Mouse (Mus musculus) right cerebral cortex, postnatal 25 days (tissue): ENCODE measurements around the gene Gm8909.
"Not testable (repeated sequence)": the region's sequence is repeated elsewhere in the genome, so short reads cannot be mapped to it uniquely, and the experiment has no call there.

Source experiments
- DNase-seq: peaks from one replicate; pipeline ENCODE4 v3.0.0; 2022

Gm8909 gene

DNA sequence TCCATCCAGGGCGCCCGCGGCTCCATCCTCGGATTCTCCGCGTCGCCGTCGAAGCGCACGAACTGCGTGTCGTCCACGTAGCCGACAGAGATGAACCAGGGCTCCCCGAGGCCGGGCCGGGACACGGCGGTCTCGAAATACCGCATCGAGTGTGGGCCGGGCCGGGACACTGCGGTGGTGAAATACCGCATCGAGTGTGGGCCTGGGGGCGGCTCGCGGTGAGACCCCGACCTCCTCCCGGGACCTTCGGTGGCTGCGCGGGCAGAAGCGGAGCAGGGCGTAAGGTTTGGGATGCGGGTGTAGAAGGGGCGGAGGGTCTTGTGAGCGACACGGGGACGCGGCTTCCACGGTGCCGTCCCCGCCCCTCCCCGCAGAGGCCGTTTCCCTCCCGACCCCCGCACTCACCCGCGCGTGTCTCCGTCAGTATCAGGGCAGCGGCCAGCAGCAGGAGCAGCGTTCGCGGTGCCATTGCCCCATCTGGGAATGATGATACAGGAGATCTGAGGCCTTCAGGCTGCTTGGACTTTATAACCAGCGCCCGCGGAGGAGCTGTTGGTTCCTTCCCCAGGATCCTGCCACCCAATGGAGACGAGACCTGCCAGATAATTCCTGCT is at the start of gene Gm8909:
Gene Gm8909, minus strand, starts transcription at position 499 of the 614 bp plus-strand sequence.
- DNase-seq: no peak

DNA sequence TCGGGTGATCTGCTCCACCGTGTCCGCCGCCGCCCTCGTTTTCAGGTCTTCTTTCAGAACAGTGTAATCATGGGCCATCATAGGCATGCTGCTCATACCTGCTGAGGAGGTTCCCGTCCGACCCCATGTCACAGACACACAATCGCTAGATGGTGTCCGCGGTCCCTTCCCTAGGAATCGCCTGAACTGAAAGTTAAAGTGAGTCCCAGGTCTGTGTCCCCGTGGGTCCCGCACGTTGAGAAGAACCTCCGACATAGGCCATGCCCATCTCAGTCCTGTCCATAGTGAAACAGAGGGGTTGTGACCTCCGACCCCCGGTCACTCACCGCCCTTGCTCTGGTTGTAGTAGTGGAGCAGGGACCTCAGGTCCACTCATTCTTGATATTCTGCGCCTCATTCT is 47.2 kb upstream of the Gm8909 start:
- DNase-seq: no peak

DNA sequence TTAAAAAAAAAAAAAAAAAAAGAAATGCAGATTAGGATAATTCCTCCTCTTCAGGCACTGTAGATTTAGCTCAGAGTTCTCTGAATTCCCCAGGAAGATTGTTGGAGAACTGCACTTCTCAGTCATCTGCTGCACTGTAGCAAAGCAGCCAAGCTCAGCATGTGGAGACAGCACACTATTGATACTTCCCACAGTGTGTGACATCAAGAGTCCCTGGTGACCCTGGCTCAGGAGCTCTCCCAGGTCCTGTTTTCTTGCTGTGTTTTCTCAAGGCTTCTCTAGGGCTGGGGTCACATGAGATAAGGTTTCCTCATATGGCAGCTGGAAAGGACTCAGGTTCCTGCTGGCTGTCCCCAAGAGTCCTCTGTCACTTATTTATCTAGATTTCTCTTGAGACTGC is 38.5 kb upstream of the Gm8909 start:
- no peak for DNase-seq

- DNase-seq: no peak
Observed at GRCm38 (mm10) chr17:36205862-36206261, 37.5 kb upstream of the Gm8909 start.

GRCm38 (mm10) chr17:36205456-36205855 is 37.1 kb upstream of the Gm8909 start:
- DNase-seq: no peak

DNA sequence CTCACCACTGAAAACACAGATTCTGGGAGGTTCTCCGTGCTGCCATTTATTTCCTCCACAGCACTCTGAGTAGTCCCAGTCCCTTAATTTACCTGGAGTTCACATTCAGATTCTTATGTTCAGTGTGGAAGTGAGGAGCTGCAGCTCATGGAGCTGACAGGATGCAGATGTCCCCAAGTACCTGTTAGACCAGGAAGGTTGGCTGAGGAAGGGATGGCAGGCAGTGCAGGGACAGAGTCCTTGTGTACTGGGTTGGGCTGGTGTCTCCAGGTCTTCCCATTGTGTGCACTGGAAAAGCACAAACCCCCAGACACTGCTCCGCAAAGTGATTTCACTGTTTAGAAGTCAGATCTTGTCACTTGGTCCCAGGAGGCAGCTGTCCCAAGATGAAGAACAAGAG is 33.5 kb upstream of the Gm8909 start:
- DNase-seq: no peak

- DNase-seq: no peak
Observed at GRCm38 (mm10) chr17:36198317-36198716, 30.0 kb upstream of the Gm8909 start.

- DNase-seq: no peak
Observed at GRCm38 (mm10) chr17:36194471-36194870, 26.1 kb upstream of the Gm8909 start.

DNA sequence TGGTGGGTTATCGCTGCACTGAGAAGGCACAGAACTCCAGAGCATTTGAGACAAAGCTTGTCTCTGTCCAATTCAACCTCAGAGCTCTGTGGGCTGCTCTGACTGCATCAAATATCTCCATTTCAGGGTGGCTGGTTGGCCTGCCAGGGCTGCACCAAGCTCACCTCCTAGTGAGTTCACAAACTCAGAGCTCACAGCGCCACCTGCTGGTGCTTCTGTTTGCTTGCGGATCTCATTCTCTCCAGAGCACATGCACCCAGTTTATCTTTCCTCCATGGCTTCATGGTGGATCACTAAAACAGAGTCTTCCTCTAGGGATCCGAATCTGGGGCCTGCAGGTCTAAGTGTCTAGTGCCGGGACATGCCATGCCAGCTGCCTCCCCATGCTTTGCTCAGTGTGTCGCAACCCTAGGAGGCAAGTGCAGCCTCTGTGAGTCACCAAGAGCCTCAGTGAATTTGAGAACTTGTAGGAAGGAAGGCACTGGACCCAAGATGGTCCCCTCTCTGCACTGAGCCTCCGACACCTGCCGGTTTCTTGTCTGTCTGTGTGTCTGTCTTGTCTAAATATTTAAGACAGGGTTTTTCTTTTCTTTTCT is 25.3 kb upstream of the Gm8909 start:
- DNase-seq: peak; percentile 29

GRCm38 (mm10) chr17:36192371-36192770 is 24.0 kb upstream of the Gm8909 start:
- DNase-seq: no peak

DNA sequence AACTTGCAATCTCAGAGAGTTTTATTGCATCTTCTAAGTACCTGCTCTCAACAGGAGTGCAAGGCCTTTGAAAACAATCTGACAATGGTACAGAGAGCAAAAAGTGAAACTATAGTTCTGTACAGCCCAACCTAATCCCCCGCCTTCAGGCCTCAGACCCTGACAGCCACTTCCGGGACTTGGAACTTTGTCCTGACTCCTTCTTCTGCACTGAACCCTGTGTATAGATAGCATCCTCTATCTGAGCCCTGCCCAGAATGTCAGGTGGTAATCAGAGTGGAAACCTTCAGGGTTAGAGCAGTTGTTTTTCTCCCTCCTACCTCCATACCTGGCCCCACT is 21.8 kb upstream of the Gm8909 start, which contains the start of gene H2-T3:
Gene H2-T3, minus strand, starts transcription at position 119 of the 339 bp plus-strand sequence.
- DNase-seq: no peak

- no peak for DNase-seq
Observed at GRCm38 (mm10) chr17:36189491-36190168, 21.3 kb upstream of the Gm8909 start.

- DNase-seq: no peak
Observed at GRCm38 (mm10) chr17:36187540-36187939, 19.2 kb upstream of the Gm8909 start.

GRCm38 (mm10) chr17:36182212-36182611 is 13.9 kb upstream of the Gm8909 start:
- DNase-seq: no peak

GRCm38 (mm10) chr17:36179446-36179845 is 11.1 kb upstream of the Gm8909 start:
- not testable (repeated sequence) for DNase-seq

- peak; percentile 5 for DNase-seq
Observed at GRCm38 (mm10) chr17:36178938-36179337, 10.6 kb upstream of the Gm8909 start.

DNA sequence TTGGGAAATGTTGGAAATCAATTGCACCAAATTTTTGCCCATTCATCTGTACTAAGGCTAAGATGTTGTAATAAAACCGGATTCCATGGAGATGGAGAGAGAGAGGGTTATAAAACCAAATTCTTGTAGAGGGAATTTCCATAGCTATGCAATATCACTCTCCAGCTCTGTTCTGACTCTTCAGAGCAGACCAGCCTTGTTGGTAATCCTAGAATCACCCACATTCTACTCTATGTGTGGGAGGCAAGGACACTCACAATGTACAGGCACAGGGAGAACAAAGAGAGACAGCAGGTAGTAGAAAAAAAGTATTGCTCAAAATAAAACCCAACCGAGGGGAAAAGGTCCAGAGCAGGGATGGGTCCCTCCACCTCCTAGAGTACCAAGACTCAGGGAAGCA is 7.8 kb upstream of the Gm8909 start:
- not testable (repeated sequence) for DNase-seq

DNA sequence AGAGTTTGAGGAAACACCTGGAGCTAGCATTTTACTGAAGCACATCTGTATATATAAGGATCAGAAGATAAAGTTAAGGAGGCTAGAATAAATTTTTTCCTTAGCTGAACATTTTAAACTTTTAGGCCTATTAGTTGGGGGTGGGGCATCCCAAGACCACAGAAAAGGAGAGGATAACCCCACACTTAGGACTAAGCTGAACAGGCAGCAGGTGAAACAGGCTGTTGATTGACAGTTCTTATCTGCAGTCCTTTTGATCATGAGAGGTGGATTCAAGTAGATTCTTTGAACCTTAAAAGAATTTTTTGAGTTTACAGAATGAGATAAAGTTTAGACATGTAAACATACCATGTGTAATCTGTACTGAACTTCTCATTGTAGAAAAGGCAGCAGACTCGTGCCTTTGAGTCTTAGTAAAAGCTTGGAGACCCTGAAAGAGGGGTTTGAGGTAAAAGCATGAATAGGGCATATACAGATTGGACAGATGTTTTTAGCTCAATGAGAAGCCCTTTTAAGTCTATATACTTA is 2.0 kb upstream of the Gm8909 start:
- no peak for DNase-seq

DNA sequence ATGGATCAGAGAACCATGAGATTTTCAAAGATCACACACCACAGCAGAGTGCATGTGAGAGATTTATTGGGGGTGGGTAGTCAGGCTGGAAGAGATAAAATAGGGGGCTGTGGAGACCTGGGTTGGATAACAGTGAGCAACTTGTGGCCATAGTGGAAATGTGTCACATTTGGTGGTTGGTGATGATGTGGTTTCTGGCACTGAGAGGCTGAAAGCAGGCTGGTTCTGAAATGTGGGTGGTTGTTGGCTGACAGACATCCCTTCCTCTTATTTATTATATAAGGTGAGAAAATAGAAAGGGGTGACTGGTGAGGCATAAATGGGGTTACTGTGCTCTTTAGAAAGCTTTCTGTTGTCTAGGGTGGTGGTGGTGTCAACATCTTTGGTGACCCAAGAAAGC is 1.4 kb upstream of the Gm8909 start:
- no peak for DNase-seq

DNA sequence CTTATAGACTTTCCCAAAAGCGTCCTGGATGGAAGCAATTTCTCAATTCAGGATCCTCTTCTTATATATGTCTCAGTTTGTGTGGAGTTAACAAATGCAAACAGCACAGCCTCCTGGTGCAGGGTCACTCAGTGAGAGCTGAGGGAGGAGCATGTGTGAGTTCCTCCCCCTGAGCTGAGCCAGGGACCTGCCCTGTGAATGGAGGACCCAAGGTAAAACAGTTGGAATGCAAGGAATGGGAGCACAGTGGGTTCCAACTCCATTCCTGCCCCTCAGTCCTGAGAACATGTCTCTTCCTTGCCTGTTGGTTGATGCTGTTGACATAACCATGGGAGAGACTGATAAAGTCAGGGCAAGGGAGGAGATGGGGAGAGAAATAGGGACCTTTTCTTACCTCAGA is 757 bp upstream of the Gm8909 start:
- DNase-seq: not testable (repeated sequence)

- no peak for DNase-seq
Observed at GRCm38 (mm10) chr17:36167306-36168038, 865 bp downstream of the Gm8909 start.

GRCm38 (mm10) chr17:36166901-36167300 is 1.4 kb downstream of the Gm8909 start:
- DNase-seq: not testable (repeated sequence)
